8 mouse cellular contexts compared by ENCODE assay signal in genomic region chr8:94377714-94378205, GRCm38 (mm10). TPM values are rescaled to one million over a fixed set of nuclear protein-coding genes. Genes with fewer than 3 reads are reported as not detected.
A peak's percentile ranks its signal among the peaks of the same experiment; 100 is the strongest.
DNase-seq lines count a peak whose midpoint lies in the region; ATAC-seq and TF ChIP-seq lines count a peak whose summit lies in the region.

No protein-coding gene starts in this region.

- H3K79me2 ChIP-seq in liver, adult 2 months (ENCODE audit: control insufficient read depth, insufficient read depth, low read length) = no peaks in the 10 kb centered on the region; the same call in 1 of the 2 replicates

- TF ChIP-seq CTCF in liver, adult 2 months (IDR thresholded peaks at IDR 0.05; ENCODE audit: low read depth, low read length) = no peak

- H3K27ac ChIP-seq in midbrain, embryonic 13.5 days = no peak overlapping the region
- no peak overlapping the region for H3K27ac ChIP-seq in midbrain, embryonic 11.5 days (ENCODE audit: low read depth, low read length)
- H3K27ac ChIP-seq in liver, adult 2 months (replicated peaks; ENCODE audit: insufficient read depth, low read depth, low read length) = peak overlapping the region; percentile 98
- H3K27ac ChIP-seq in stomach, embryonic 16.5 days (ENCODE audit: low read length) = peak overlapping the region; percentile 87

- intact Hi-C loops in heart, postnatal 14 days (cut with DNase I) = no loop called here

- H3K9ac ChIP-seq in midbrain, embryonic 13.5 days (replicated peaks) = 0 out of 2 replicates have a peak overlapping the region, but pooled peaks have one; percentile 32
- no peak overlapping the region for H3K9ac ChIP-seq in midbrain, embryonic 11.5 days (ENCODE audit: low read length)
- peak overlapping the region; percentile 81 for H3K9ac ChIP-seq in liver, adult 2 months (ENCODE audit: low read depth, low read length)
- peak overlapping the region; percentile 47 for H3K9ac ChIP-seq in stomach, embryonic 16.5 days (ENCODE audit: low read length)

- H3K27me3 ChIP-seq in midbrain, embryonic 13.5 days = no peaks in the 10 kb centered on the region
- no peaks in the 10 kb centered on the region for H3K27me3 ChIP-seq in midbrain, embryonic 11.5 days (ENCODE audit: control insufficient read depth, insufficient read depth, low read length)
- no peaks in the 10 kb centered on the region for H3K27me3 ChIP-seq in liver, adult 2 months (ENCODE audit: control insufficient read depth, insufficient read depth, low read length)
- H3K27me3 ChIP-seq in stomach, embryonic 16.5 days (ENCODE audit: control insufficient read depth, insufficient read depth, low read length) = no peaks in the 10 kb centered on the region

- no peak overlapping the region for H3K4me3 ChIP-seq in midbrain, embryonic 13.5 days (replicated peaks)
- no peak overlapping the region for H3K4me3 ChIP-seq in midbrain, embryonic 11.5 days (ENCODE audit: low read depth, low read length)
- H3K4me3 ChIP-seq in liver, adult 2 months (ENCODE audit: insufficient read depth, low read depth, low read length) = peak overlapping the region; percentile 42
- peak overlapping the region; percentile 1; the same call in 1 of the 2 replicates for H3K4me3 ChIP-seq in stomach, embryonic 16.5 days (replicated peaks; ENCODE audit: low read length)

- no peaks in the 10 kb centered on the region for H3K4me1 ChIP-seq in midbrain, embryonic 13.5 days (replicated peaks)
- H3K4me1 ChIP-seq in midbrain, embryonic 11.5 days (ENCODE audit: control insufficient read depth, insufficient read depth, low read length) = no peaks in the 10 kb centered on the region
- H3K4me1 ChIP-seq in liver, adult 2 months (ENCODE audit: control insufficient read depth, insufficient read depth, low read length) = peaks cover 18% of the 10 kb centered on the region
- H3K4me1 ChIP-seq in stomach, embryonic 16.5 days (ENCODE audit: control insufficient read depth, insufficient read depth, low read length) = peaks cover 8% of the 10 kb centered on the region

- no peak for DNase-seq in midbrain, embryonic 11.5 days (ENCODE audit: low spot score, missing footprints)
- peak; percentile 68 for DNase-seq in heart, postnatal 14 days
- peak; percentile 99 for DNase-seq in liver, adult 2 months (ENCODE audit: extremely low read depth, low read depth, low spot score)
- DNase-seq in cerebellum, adult 18-20 months = no peak
- DNase-seq in layer of hippocampus, adult 9-10 months (ENCODE audit: low spot score) = no peak

- H3K4me2 ChIP-seq in midbrain, embryonic 13.5 days (replicated peaks) = no peak overlapping the region
- H3K4me2 ChIP-seq in midbrain, embryonic 11.5 days = no peak overlapping the region
- peak overlapping the region; percentile 17 for H3K4me2 ChIP-seq in stomach, embryonic 16.5 days (ENCODE audit: low read depth, low read length)

- WGBS in midbrain, embryonic 13.5 days = 76% methylated on average over 11 of the region's 11 CpGs
- WGBS in midbrain, embryonic 11.5 days = 79% methylated on average over 11 of the region's 11 CpGs
- 28% methylated on average over 11 of the region's 11 CpGs for WGBS in liver, adult 2 months
- 25% methylated on average over 11 of the region's 11 CpGs for WGBS in stomach, embryonic 16.5 days

- no peak for TF ChIP-seq POLR2A in liver, adult 2 months (IDR thresholded peaks at IDR 0.05; ENCODE audit: extremely low read depth, insufficient read depth, low read length)

- no peak for ATAC-seq in midbrain, embryonic 13.5 days
- ATAC-seq in midbrain, embryonic 11.5 days (ENCODE audit: low FRiP score) = no peak
- peak; percentile 92 for ATAC-seq in stomach, embryonic 16.5 days (ENCODE audit: insufficient read depth, low FRiP score)
- ATAC-seq in cerebellum, adult (ENCODE audit: insufficient number of reproducible peaks, low FRiP score, low TSS enrichment) = no peak

- no peaks in the 10 kb centered on the region for H3K36me3 ChIP-seq in midbrain, embryonic 13.5 days
- H3K36me3 ChIP-seq in midbrain, embryonic 11.5 days (ENCODE audit: control insufficient read depth, insufficient read depth, low read length) = no peaks in the 10 kb centered on the region
- H3K36me3 ChIP-seq in liver, adult 2 months (ENCODE audit: control insufficient read depth, insufficient read depth, low read length) = no peaks in the 10 kb centered on the region
- no peaks in the 10 kb centered on the region for H3K36me3 ChIP-seq in stomach, embryonic 16.5 days (ENCODE audit: control insufficient read depth, insufficient read depth, low read length)

- no peaks in the 10 kb centered on the region for H3K9me3 ChIP-seq in midbrain, embryonic 13.5 days
- H3K9me3 ChIP-seq in midbrain, embryonic 11.5 days (ENCODE audit: control insufficient read depth, low read length) = no peaks in the 10 kb centered on the region
- no peaks in the 10 kb centered on the region for H3K9me3 ChIP-seq in stomach, embryonic 16.5 days (replicated peaks; ENCODE audit: control insufficient read depth, low read length)

RNA-seq across cellular contexts. Expression of gene Herpud1, which starts 8.5 kb away (rescaled TPM):
- 58.2 and 60.0 TPM in 2 replicates for polyA plus RNA-seq in midbrain, embryonic 13.5 days (2015; fragmentation: Nextera tagmentation; extraction: Ambion mirVana)
- 56.8 and 60.4 TPM in 2 replicates for polyA plus RNA-seq in midbrain, embryonic 11.5 days (2014; fragmentation: Nextera tagmentation; extraction: Ambion mirVana)
- 100 to 1,000 TPM; 168 to 178 TPM for total RNA-seq in heart, postnatal 14 days (2021)
- total RNA-seq in liver, adult 2 months (2014; rRNA removed) = 575 and 759 TPM in 2 replicates
- 421 and 468 TPM in 2 replicates for polyA plus RNA-seq in liver, adult 2 months (2012; rRNA removed)
- 167 and 182 TPM in 2 replicates for polyA plus RNA-seq in stomach, embryonic 16.5 days (2015; fragmentation: Nextera tagmentation; extraction: Ambion mirVana)

RNA-seq across cellular contexts. Expression of gene Slc12a3, which starts 48.8 kb away (rescaled TPM):
- 0.09 and 0.12 TPM in 2 replicates for polyA plus RNA-seq in midbrain, embryonic 13.5 days (2015; fragmentation: Nextera tagmentation; extraction: Ambion mirVana)
- not detected in 2 replicates for polyA plus RNA-seq in midbrain, embryonic 11.5 days (2014; fragmentation: Nextera tagmentation; extraction: Ambion mirVana)
- under 1 TPM; 0.22 to 0.88 TPM for total RNA-seq in heart, postnatal 14 days (2021)
- 0.18 and 0.47 TPM in 2 replicates for total RNA-seq in liver, adult 2 months (2014; rRNA removed)
- 0.04 and 0.05 TPM in 2 replicates for polyA plus RNA-seq in liver, adult 2 months (2012; rRNA removed)
- polyA plus RNA-seq in stomach, embryonic 16.5 days (2015; fragmentation: Nextera tagmentation; extraction: Ambion mirVana) = 0.09 TPM in 1 of 2 replicates, not detected in the other

RNA-seq across cellular contexts. Expression of gene Nlrc5, which starts 56.4 kb away (rescaled TPM):
- 0.27 and 0.28 TPM in 2 replicates for polyA plus RNA-seq in midbrain, embryonic 13.5 days (2015; fragmentation: Nextera tagmentation; extraction: Ambion mirVana)
- polyA plus RNA-seq in midbrain, embryonic 11.5 days (2014; fragmentation: Nextera tagmentation; extraction: Ambion mirVana) = 0.23 TPM in 1 of 2 replicates, not detected in the other
- 1 to 10 TPM in 1 of 2 experiments, under 1 TPM in 1; 0.22 to 1.4 TPM for total RNA-seq in heart, postnatal 14 days (2021)
- 19.5 and 21.2 TPM in 2 replicates for total RNA-seq in liver, adult 2 months (2014; rRNA removed)
- polyA plus RNA-seq in liver, adult 2 months (2012; rRNA removed) = 6.6 and 11.6 TPM in 2 replicates
- polyA plus RNA-seq in stomach, embryonic 16.5 days (2015; fragmentation: Nextera tagmentation; extraction: Ambion mirVana) = 0.28 and 0.45 TPM in 2 replicates

Comparison
In these comparisons a context has a peak if more than half of its experiments do, and no peak if none do; other contexts are left out.
1. H3K27ac ChIP-seq: peak in liver, adult 2 months (single experiment) and stomach, embryonic 16.5 days (single experiment); none in midbrain, embryonic 13.5 days (single experiment) and midbrain, embryonic 11.5 days (single experiment).
2. H3K4me3 ChIP-seq: peak in liver, adult 2 months (single experiment) and stomach, embryonic 16.5 days (single experiment); none in midbrain, embryonic 13.5 days (single experiment) and midbrain, embryonic 11.5 days (single experiment).
3. DNase-seq: peak in heart, postnatal 14 days (2 of 2) and liver, adult 2 months (single experiment); none in midbrain, embryonic 11.5 days (single experiment), cerebellum, adult 18-20 months (0 of 2) and layer of hippocampus, adult 9-10 months (single experiment).